Mouse (Mus musculus): Measurements from ENCODE around the gene Tmem104. TPM values are rescaled to one million over a fixed set of nuclear protein-coding genes. Genes with fewer than 3 reads are reported as not detected.

The Tmem104 gene
- total RNA-seq, 2 experiments from 2014 or later, result 4.5 to 6.0 TPM

GRCm38 (mm10) chr11:115194693-115195092, 7.4 kb downstream of the Tmem104 start:
- no peak for DNase-seq
- intact Hi-C loops (cut with DNase I), result no loop called here

GRCm38 (mm10) chr11:115195933-115196332, 8.6 kb downstream of the Tmem104 start:
- DNase-seq, result no peak
- intact Hi-C loops (cut with DNase I), result no loop called here

DNA sequence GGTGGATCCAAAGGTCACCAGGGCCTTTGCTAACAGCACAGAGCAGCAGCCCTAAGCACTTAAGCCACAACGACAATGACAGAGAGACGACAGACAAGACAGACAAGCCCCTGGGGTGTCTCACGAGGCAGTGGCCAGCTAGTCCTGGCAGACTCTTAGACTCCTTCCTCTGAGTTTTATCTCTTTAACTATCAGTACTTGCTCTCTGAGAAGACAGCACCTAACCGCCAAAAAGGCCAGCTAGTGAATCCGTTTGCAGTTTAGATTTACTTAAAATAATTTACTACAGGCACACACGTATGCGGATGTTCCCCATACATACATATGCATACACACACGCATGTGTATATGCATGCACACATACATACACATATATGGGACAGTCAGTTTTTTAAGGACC, 10.3 kb downstream of the Tmem104 start:
- intact Hi-C loops (cut with DNase I), result no loop called here
- DNase-seq, result no peak

DNA sequence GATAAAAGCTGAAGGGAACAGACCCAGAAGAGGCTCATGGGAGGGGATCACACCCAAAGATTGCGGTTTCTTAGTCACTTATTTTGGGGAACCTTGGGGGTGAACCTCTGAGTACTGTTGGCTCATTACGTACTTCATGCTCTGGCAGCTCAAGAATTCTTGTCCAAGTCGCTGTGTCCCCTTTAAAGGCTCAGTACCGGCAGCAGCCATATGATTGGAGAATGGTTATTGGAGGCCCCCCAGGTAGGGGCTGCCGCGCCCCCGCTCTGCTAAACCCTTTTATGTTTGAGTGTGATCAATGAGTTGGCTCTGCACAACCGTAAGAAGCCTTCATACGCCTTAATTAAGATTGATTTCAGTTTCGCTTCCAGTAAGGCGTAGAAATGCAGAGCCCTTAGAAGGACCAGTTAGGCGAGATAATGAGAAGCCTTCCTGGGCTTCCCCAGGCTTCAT, 11.7 kb downstream of the Tmem104 start:
- intact Hi-C loops (cut with DNase I), result no loop called here
- no peak for DNase-seq

GRCm38 (mm10) chr11:115200520-115200919, 13.2 kb downstream of the Tmem104 start:
- intact Hi-C loops (cut with DNase I), result loop anchor here (5.0 kb wide), 1 partner anchor 152 kb away; no protein-coding TSS in a partner anchor
- no peak for DNase-seq

DNA sequence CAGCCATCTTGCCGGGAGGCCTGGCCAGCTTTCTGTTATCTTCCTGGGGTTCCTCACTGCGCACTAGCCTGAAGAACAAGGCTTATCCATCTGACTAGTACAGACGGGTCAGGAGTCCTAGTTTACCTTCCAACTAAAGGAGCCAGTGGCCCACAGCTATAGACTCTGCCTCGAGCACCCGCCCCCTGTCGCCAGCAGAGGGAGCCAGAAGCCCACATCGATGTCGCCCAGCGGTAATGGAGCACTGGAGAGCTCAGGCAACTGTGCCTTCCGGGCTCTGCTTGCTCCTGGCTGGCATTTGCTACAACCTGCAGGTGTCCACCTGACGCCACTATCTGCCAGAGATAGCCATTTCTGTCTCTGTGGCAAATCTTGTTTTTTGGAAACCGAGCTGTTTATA, 15.0 kb downstream of the Tmem104 start:
- peak; percentile 62 to 69 for DNase-seq
- intact Hi-C loops (cut with DNase I), result loop anchor here (1.0 to 5.0 kb wide), 3 partner anchors 63 to 150 kb away; no protein-coding TSS in a partner anchor

DNA sequence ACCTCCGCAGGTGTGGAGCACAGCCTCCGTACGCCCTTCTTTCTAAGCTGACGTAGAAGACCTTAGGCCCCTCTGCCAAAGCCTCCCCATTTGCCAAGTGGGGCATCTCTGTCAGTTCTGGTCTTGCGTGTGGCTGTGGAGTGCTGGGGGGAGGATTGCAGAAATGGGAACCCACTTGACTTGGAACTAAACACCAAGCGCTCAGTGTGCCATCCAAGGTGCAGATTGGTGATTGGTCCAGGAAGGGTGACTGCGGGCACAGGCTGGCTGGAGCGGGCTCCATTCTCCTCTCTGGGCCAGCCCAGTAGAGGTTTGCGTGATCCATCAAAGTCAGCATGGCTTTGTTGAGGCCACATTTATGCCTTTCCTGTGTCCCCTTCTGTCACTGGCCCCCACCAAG, 15.5 kb downstream of the Tmem104 start:
- no peak for DNase-seq
- intact Hi-C loops (cut with DNase I), result loop anchor here (1.0 to 5.0 kb wide), 3 partner anchors 63 to 150 kb away; no protein-coding TSS in a partner anchor

GRCm38 (mm10) chr11:115208126-115208525, 20.8 kb downstream of the Tmem104 start:
- no peak for DNase-seq
- intact Hi-C loops (cut with DNase I), result no loop called here

- DNase-seq, result no peak
- intact Hi-C loops (cut with DNase I), result no loop called here
These were observed 21.8 kb downstream of the Tmem104 start for GRCm38 (mm10) chr11:115208776-115209732.

- intact Hi-C loops (cut with DNase I), result no loop called here
These were observed 22.7 kb downstream of the Tmem104 start for GRCm38 (mm10) chr11:115209958-115210357.

GRCm38 (mm10) chr11:115212116-115212515, 24.8 kb downstream of the Tmem104 start:
- intact Hi-C loops (cut with DNase I), result no loop called here
- DNase-seq, result no peak

More at GRCm38 (mm10) chr11:115209958-115210357, 22.7 kb downstream of the Tmem104 start:
- no peak for DNase-seq

DNA sequence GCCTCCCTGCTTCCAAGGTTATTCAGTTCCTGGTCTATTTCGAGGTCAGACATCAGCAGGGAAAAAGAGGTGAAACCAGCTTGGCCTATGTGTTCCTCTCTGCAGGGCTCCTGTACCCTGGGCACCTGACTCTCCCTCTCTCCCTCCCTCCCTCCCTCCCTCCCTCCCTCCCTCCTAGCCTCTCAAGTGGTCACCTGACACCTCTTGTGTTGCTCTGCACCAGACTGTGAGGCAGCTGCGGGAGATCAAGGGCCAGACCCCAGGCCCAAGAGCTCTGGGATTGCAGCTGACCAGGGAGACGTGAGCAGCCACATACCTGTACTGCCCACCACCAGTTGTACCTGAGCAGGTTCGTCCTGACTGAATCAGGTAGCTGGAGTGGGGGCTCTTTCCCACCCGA, 27.8 kb downstream of the Tmem104 start:
- DNase-seq, result no peak
- intact Hi-C loops (cut with DNase I), result no loop called here

GRCm38 (mm10) chr11:115217439-115218410, 30.4 kb downstream of the Tmem104 start:
- intact Hi-C loops (cut with DNase I), result no loop called here

DNA sequence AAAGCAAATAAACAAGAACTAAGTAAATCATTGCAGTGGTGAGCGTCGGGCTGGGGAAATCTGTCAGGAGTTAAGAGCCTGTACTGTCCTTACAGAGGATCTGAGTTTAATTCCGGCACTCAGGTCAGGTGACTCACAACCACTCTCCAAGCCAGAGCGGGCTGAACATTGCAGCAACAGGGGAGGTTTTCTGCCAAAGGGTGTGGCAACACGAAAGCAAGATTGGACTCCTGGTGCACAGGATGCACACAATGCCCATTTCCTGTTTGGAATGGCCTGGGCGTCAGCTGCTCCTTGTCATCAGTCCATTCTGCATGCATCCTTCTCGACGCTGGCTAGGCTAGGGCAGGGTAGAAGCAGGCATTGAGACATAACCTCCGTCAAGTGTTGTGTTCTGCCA, 32.0 kb downstream of the Tmem104 start:
- intact Hi-C loops (cut with DNase I), result no loop called here
- DNase-seq, result no peak

More at GRCm38 (mm10) chr11:115217439-115218410, 30.4 kb downstream of the Tmem104 start:
- no peak for DNase-seq

- intact Hi-C loops (cut with DNase I), result no loop called here
- no peak for DNase-seq
These were observed 32.4 kb downstream of the Tmem104 start for GRCm38 (mm10) chr11:115219685-115220084.

GRCm38 (mm10) chr11:115222077-115222476, 34.8 kb downstream of the Tmem104 start:
- intact Hi-C loops (cut with DNase I), result no loop called here
- no peak for DNase-seq

GRCm38 (mm10) chr11:115222570-115222969, 35.3 kb downstream of the Tmem104 start:
- no peak for DNase-seq
- intact Hi-C loops (cut with DNase I), result no loop called here

DNA sequence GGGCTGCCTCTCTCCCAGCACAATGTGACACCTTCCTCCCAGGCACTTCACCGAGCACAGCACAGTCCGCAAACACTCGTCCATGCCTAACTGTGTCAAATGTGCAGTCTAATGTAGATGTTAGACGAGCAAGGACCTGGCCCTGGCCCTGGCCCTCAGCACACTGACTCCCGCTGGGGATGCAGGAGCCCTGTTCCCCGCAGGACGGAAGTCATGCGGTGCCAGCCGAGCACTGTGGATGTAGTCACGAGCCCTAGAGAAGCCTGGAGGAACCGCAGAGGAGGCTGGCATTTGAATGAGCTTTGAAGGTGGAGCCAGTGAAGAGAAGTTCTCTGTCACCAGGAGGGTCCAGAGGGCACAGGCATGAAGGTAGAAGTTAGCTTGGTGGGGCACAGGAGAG, 36.2 kb downstream of the Tmem104 start:
- intact Hi-C loops (cut with DNase I), result no loop called here

DNA sequence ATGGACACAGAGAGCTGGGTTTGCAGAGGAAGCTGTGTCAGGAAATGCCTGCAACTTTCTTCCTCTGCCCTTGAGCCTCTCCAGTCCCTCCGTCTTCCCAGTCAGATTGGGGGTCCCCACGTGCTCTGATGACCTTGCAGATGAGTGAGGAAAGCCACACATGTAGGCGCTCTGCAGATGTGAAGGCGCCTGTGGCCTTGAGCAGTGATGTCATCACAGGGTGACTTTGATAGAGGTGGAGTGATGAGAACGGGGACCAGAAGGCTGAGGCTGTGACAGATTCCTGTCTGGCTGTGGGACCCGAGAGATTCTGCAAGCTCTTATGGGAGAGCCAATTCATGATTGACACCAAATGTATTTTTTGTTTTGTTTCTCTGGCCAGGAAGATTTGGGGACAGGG, 36.6 kb downstream of the Tmem104 start:
- DNase-seq, result no peak
- intact Hi-C loops (cut with DNase I), result no loop called here

More for the DNA sequence above, 36.2 kb downstream of the Tmem104 start:
- DNase-seq, result no peak

DNA sequence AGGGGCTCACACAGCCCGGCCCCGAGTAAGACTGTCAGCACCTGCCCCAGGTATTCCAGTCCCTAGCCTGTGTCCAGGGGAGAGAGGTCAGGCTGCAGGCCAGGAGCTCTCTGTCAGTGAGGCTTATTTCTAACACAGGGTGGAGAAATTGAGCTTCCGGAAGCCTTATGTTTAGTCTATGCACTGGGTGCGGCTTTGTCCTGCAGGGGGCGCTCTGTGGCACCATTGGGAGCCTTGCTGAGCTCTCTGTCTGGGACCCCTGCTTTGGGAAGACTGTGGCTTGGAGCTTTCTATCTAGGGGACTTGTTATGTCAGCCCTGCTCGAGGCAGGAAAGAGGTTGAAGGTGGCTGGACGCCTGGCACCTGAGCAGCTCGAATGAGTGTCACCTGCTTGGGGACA, 37.6 kb downstream of the Tmem104 start:
- intact Hi-C loops (cut with DNase I), result no loop called here
- DNase-seq, result no peak

DNA sequence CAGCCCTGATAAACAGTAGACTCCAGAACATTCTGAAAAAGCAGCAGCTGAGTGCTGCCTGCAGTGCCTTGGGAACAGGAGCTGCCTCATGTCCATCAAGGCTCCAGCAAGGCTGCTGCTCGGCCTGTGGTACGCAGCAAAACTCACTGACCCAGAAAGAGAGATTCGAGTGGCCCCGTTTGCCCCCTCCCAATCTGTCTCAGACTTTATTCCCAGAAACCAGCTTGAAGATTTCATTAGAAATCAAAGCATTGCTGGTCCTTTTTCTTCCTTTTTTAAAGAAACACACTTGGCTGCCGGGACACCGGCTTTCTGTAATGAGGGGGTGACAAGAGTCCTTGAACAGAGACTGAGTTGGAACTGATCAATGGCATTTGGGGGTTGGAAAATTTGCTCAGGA, 38.0 kb downstream of the Tmem104 start:
- intact Hi-C loops (cut with DNase I), result no loop called here
- DNase-seq, result no peak
